Mouse (Mus musculus): ENCODE results near the gene Olfr1193.
"Not testable (repeated sequence)": the region's sequence is repeated elsewhere in the genome, so short reads cannot be mapped to it uniquely, and the experiment has no call there.

Gene Olfr1193

GRCm38 (mm10) chr2:88675328-88675727 lies at the start of gene Olfr1193:
Gene Olfr1193 (plus strand): TSS chr2:88675628.
- not testable (repeated sequence) for DNase-seq

- DNase-seq, result not testable (repeated sequence)
These were observed 35.2 kb upstream of the Olfr1193 start, which contains the start of gene Olfr1191-ps1 for GRCm38 (mm10) chr2:88640242-88640641. Gene Olfr1191-ps1 (plus strand): TSS chr2:88640542.

GRCm38 (mm10) chr2:88648209-88648608 lies 27.2 kb upstream of the Olfr1193 start, which contains the start of gene Olfr1192-ps1:
Gene Olfr1192-ps1 (plus strand): TSS chr2:88648509.
- DNase-seq, result no peak

GRCm38 (mm10) chr2:88689087-88689486 lies 13.7 kb downstream of the Olfr1193 start, which contains the start of gene Olfr1195:
Gene Olfr1195 (minus strand): TSS chr2:88689187.
- no peak for DNase-seq

GRCm38 (mm10) chr2:88704497-88704896 lies 29.1 kb downstream of the Olfr1193 start, which contains the start of gene Olfr1196:
Gene Olfr1196 (minus strand): TSS chr2:88704597.
- DNase-seq, result no peak
